Mouse (Mus musculus) embryonic facial prominence, embryonic 14.5 days (tissue): ENCODE measurements around the gene Igsf9. TPM values are rescaled to one million over a fixed set of nuclear protein-coding genes. Genes with fewer than 3 reads are reported as not detected.

Experiments
- ATAC-seq: fragments of 200-750 bp; cut with Nextera tagmentation; 2 replicates; pipeline ENCODE4 v1.8.0; 2017; ENCODE audit warnings: low read depth, moderate number of reproducible peaks, moderate TSS enrichment
- DNase-seq: peaks from one replicate; pipeline ENCODE4 v3.0.0-alpha.2; 2015; ENCODE audit warnings: low spot score
- H3K27ac ChIP-seq: fragments of 300-500 bp; sonication (generic); replicated peaks from 2 replicates; pipeline ENCODE4 v1.5.1; 2014; ENCODE audit warnings: low read depth, mild to moderate bottlenecking, low read length, moderate library complexity
- H3K27me3 ChIP-seq: fragments of 300-500 bp; sonication (generic); replicated peaks from 2 replicates; pipeline ENCODE4 v1.6.1; 2014; ENCODE audit warnings: low read length; ENCODE audit not compliant: control insufficient read depth, insufficient read depth
- H3K36me3 ChIP-seq: fragments of 300-500 bp; sonication (generic); 2 replicates; pipeline ENCODE4 v1.6.1; 2014; ENCODE audit warnings: low read length, mixed read lengths; ENCODE audit not compliant: control insufficient read depth, insufficient read depth
- H3K4me1 ChIP-seq: fragments of 300-500 bp; sonication (generic); 2 replicates; pipeline ENCODE4 v1.6.1; 2014; ENCODE audit warnings: antibody characterized with exemption, low read length; ENCODE audit not compliant: control insufficient read depth, insufficient read depth
- H3K4me2 ChIP-seq: fragments of 300-500 bp; sonication (generic); 2 replicates; pipeline ENCODE4 v1.6.1; 2014; ENCODE audit warnings: low read depth, mild to moderate bottlenecking, low read length, moderate library complexity, mixed read lengths
- H3K4me3 ChIP-seq: fragments of 300-500 bp; sonication (generic); 2 replicates; pipeline ENCODE4 v1.5.1; 2014; ENCODE audit warnings: low read depth, mild to moderate bottlenecking, low read length
- H3K9ac ChIP-seq: fragments of 300-500 bp; sonication (generic); 2 replicates; pipeline ENCODE4 v1.6.1; 2014; ENCODE audit warnings: low read depth, mild to moderate bottlenecking, low read length, moderate library complexity, mixed read lengths
- H3K9me3 ChIP-seq: fragments of 300-500 bp; sonication (generic); 2 replicates; pipeline ENCODE4 v1.6.1; 2016; ENCODE audit warnings: low read length; ENCODE audit not compliant: control insufficient read depth
- WGBS: fragments of 180-500 bp; shearing (Covaris S2); extraction: QIAGEN DNeasy Blood & Tissue Kit; methylation state at CpG from one replicate; pipeline ENCODE4 v1.1.7; 2014; 5-methylcytosine and 5-hydroxymethylcytosine counted together
- polyA plus RNA-seq: library from polyadenylated mRNA; unstranded; fragments of >200 nt; fragmentation: Nextera tagmentation; extraction: Ambion mirVana; gene quantifications from 2 replicates; pipeline ENCODE4 v1.2.1, GENCODE M21; 2014

Gene Igsf9
- polyA plus RNA-seq, 1 experiment from 2014 or later, result 21.4 TPM

GRCm38 (mm10) chr1:172530544-172531220 is 49.1 kb downstream of the Igsf9 start:
- no peaks in the 10 kb centered on the region for H3K9me3 ChIP-seq
- H3K4me3 ChIP-seq, result no peak overlapping the region
- H3K36me3 ChIP-seq, result no peaks in the 10 kb centered on the region
- H3K4me1 ChIP-seq, result 0 out of 2 replicates have a peak, but pooled peaks cover 7% of the 10 kb centered on the region
- H3K27me3 ChIP-seq, result no peaks in the 10 kb centered on the region; the same call in 1 of the 2 replicates
- no peak for DNase-seq
- no peak overlapping the region for H3K4me2 ChIP-seq
- no peak overlapping the region for H3K9ac ChIP-seq
- WGBS, result 12% methylated on average over 8 of the region's 8 CpGs
- H3K27ac ChIP-seq, result no peak overlapping the region
- peak; percentile 28 for ATAC-seq

GRCm38 (mm10) chr1:172532551-172532950 is 51.0 kb downstream of the Igsf9 start:
- peak; percentile 69 for ATAC-seq

GRCm38 (mm10) chr1:172535116-172535515 is 53.5 kb downstream of the Igsf9 start:
- no peak overlapping the region for H3K27ac ChIP-seq
- no peaks in the 10 kb centered on the region for H3K36me3 ChIP-seq
- 0 out of 2 replicates have a peak, but pooled peaks cover under 1% of the 10 kb centered on the region for H3K4me1 ChIP-seq
- 86% methylated on average over 16 of the region's 16 CpGs for WGBS
- no peak overlapping the region for H3K4me3 ChIP-seq
- no peak overlapping the region for H3K9ac ChIP-seq
- DNase-seq (no peak), ATAC-seq (no peak)
- H3K9me3 ChIP-seq, result no peaks in the 10 kb centered on the region
- H3K4me2 ChIP-seq, result no peak overlapping the region
- no peaks in the 10 kb centered on the region for H3K27me3 ChIP-seq

More at GRCm38 (mm10) chr1:172532551-172532950, 51.0 kb downstream of the Igsf9 start:
- under 1% methylated on average over 10 of the region's 13 CpGs for WGBS
- Histone ChIP-seq H3K9me3 (no peaks in the 10 kb centered on the region), H3K36me3 (no peaks in the 10 kb centered on the region), H3K4me3 (peak overlapping the region; percentile 19), H3K4me1 (no peaks in the 10 kb centered on the region), H3K27ac (no peak overlapping the region), H3K4me2 (peak overlapping the region; percentile 48), H3K9ac (no peak overlapping the region), H3K27me3 (no peaks in the 10 kb centered on the region; the same call in 1 of the 2 replicates)
- DNase-seq, result peak; percentile 74

DNA sequence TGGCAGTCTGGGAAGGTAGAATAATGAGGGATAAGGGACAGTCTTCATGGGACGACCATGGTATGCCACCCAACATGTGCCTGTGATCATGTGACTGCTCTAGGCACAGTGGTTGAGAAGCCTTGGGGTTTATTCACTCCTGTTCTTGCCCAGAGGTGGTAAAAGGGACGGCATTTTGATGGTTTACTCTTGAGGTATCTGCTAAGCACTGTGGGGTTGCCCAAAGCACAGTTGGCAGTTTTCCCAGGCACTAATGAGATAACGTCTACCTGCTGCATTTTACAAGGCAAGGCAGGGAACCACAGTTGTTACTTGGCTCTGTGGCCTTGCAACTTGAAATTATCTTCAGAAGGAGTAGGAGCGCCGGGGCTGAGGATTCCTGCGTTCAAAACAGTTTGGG is 58.2 kb downstream of the Igsf9 start:
- Histone ChIP-seq H3K36me3 (no peaks in the 10 kb centered on the region), H3K4me1 (0 out of 2 replicates have a peak, but pooled peaks cover 4% of the 10 kb centered on the region), H3K27me3 (no peaks in the 10 kb centered on the region), H3K9ac (no peak overlapping the region), H3K9me3 (no peaks in the 10 kb centered on the region), H3K4me3 (no peak overlapping the region), H3K4me2 (no peak overlapping the region), H3K27ac (no peak overlapping the region)
- WGBS, result 45% methylated on average over 6 of the region's 6 CpGs
- peak; percentile 75; the same call in 1 of the 2 replicates for ATAC-seq
- peak; percentile 58 for DNase-seq

GRCm38 (mm10) chr1:172540283-172540820 is 58.8 kb downstream of the Igsf9 start:
- DNase-seq, result no peak
- Histone ChIP-seq H3K36me3 (no peaks in the 10 kb centered on the region), H3K9me3 (no peaks in the 10 kb centered on the region), H3K4me1 (0 out of 2 replicates have a peak, but pooled peaks cover 4% of the 10 kb centered on the region), H3K4me2 (no peak overlapping the region), H3K9ac (no peak overlapping the region), H3K4me3 (no peak overlapping the region), H3K27me3 (no peaks in the 10 kb centered on the region), H3K27ac (no peak overlapping the region)
- 46% methylated on average over 11 of the region's 11 CpGs for WGBS
- ATAC-seq, result 0 out of 2 replicates have a peak, but pooled peaks have one; percentile 14

- WGBS, result 76% methylated on average over 4 of the region's 4 CpGs
- Histone ChIP-seq H3K27ac (no peak overlapping the region), H3K27me3 (no peaks in the 10 kb centered on the region; the same call in 1 of the 2 replicates), H3K4me2 (no peak overlapping the region), H3K9me3 (no peaks in the 10 kb centered on the region), H3K4me3 (no peak overlapping the region), H3K36me3 (no peaks in the 10 kb centered on the region), H3K4me1 (peaks cover 12% of the 10 kb centered on the region), H3K9ac (no peak overlapping the region)
- ATAC-seq (no peak), DNase-seq (no peak)
Observed at GRCm38 (mm10) chr1:172546062-172546461, 64.5 kb downstream of the Igsf9 start.

Other genes starting within 250 kb of the Igsf9 start
- 0.05 TPM in 1 of 2 replicates, not detected in the other for gene Atp1a4, start 223.4 kb upstream of the Igsf9 start, polyA plus RNA-seq
- 57.2 and 60.4 TPM in 2 replicates for gene Igsf8, start 220.1 kb upstream of the Igsf9 start, polyA plus RNA-seq
- 5.6 and 6.2 TPM in 2 replicates for gene Atp1a2, start 183.7 kb upstream of the Igsf9 start, polyA plus RNA-seq
- 0.06 TPM in 1 of 2 replicates, not detected in the other for gene Kcnj9, start 152.5 kb upstream of the Igsf9 start, polyA plus RNA-seq
- gene Kcnj10, start 140.6 kb upstream of the Igsf9 start, polyA plus RNA-seq, result 0.18 and 0.28 TPM in 2 replicates
- gene Pigm, start 105.2 kb upstream of the Igsf9 start, polyA plus RNA-seq, result 6.9 and 7.2 TPM in 2 replicates
- 0.68 and 0.77 TPM in 2 replicates for gene Slamf9, start 6.4 kb upstream of the Igsf9 start, polyA plus RNA-seq
- 192 and 231 TPM in 2 replicates for gene Tagln2, start 18.3 kb downstream of the Igsf9 start, polyA plus RNA-seq
- gene Cfap45, start 39.0 kb downstream of the Igsf9 start, polyA plus RNA-seq, result 6.5 and 8.9 TPM in 2 replicates
- gene Vsig8, start 74.2 kb downstream of the Igsf9 start, polyA plus RNA-seq, result 0.45 and 1.6 TPM in 2 replicates
- gene Slamf8, start 108.8 kb downstream of the Igsf9 start, polyA plus RNA-seq, result 0.17 TPM in 1 of 2 replicates, not detected in the other
- 0.13 and 0.26 TPM in 2 replicates for gene Fcrl6, start 120.8 kb downstream of the Igsf9 start, polyA plus RNA-seq
- gene Dusp23, start 151.2 kb downstream of the Igsf9 start, polyA plus RNA-seq, result 15.7 and 16.0 TPM in 2 replicates
- gene Crp, start 216.3 kb downstream of the Igsf9 start, polyA plus RNA-seq, result not detected in 2 replicates